Mouse (Mus musculus) neutrophil, adult 5-6 weeks (primary cell): ENCODE data around the gene Olfr329-ps. TPM values are rescaled to one million over a fixed set of nuclear protein-coding genes. Genes with fewer than 3 reads are reported as not detected.
A peak's percentile ranks its signal among the peaks of the same experiment; 100 is the strongest.
"Not testable (repeated sequence)": the region's sequence is repeated elsewhere in the genome, so short reads cannot be mapped to it uniquely, and the experiment has no call there.

Source experiments
- ATAC-seq: fragments of 151-379, 151-347 bp; 2 replicates; pipeline ENCODE4 v1.8.0; 2017; ENCODE audit warnings: mild to moderate bottlenecking, moderate TSS enrichment; ENCODE audit not compliant: insufficient number of reproducible peaks, poor library complexity, low FRiP score, severe bottlenecking; ENCODE audit errors: extremely low read depth
- total RNA-seq: library from RNA; stranded (forward); fragments of 200-1000 nt; gene quantifications from 2 replicates; pipeline ENCODE4 v1.2.3, GENCODE M21; 2017

Olfr329-ps gene
- not detected in 2 replicates for total RNA-seq

- no peak for ATAC-seq
These were observed at the start of gene Olfr329-ps for GRCm38 (mm10) chr11:58546322-58546721. Olfr329-ps (minus strand) TSS chr11:58546422.

- no peak for ATAC-seq
These were observed 48.6 kb upstream of the Olfr329-ps start, which contains the start of gene Olfr324 for GRCm38 (mm10) chr11:58594814-58595213. Olfr324 (plus strand) TSS chr11:58595114.

- no peak for ATAC-seq
These were observed 42.5 kb upstream of the Olfr329-ps start for GRCm38 (mm10) chr11:58588620-58589250.

GRCm38 (mm10) chr11:58587898-58588348, 41.7 kb upstream of the Olfr329-ps start:
- ATAC-seq = no peak

- ATAC-seq = no peak
These were observed 32.4 kb upstream of the Olfr329-ps start for GRCm38 (mm10) chr11:58578636-58579035.

- ATAC-seq = no peak
These were observed 31.2 kb upstream of the Olfr329-ps start, which contains the start of gene Olfr325 for GRCm38 (mm10) chr11:58577430-58577829. Olfr325 (plus strand) TSS chr11:58577730.

GRCm38 (mm10) chr11:58570405-58570804, 24.2 kb upstream of the Olfr329-ps start, which contains the start of gene Olfr224:
Olfr224 (minus strand) TSS chr11:58570553.
- ATAC-seq = no peak

GRCm38 (mm10) chr11:58555536-58555935, 9.3 kb upstream of the Olfr329-ps start, which contains the start of gene Olfr328:
Olfr328 (minus strand) TSS chr11:58555636.
- ATAC-seq = no peak

GRCm38 (mm10) chr11:58534736-58535135, 11.5 kb downstream of the Olfr329-ps start, which contains the start of gene Olfr330:
Olfr330 (minus strand) TSS chr11:58534836.
- ATAC-seq = not testable (repeated sequence)

- ATAC-seq = not testable (repeated sequence)
These were observed 26.5 kb downstream of the Olfr329-ps start for GRCm38 (mm10) chr11:58519756-58520155.

- not testable (repeated sequence) for ATAC-seq
These were observed 27.3 kb downstream of the Olfr329-ps start for GRCm38 (mm10) chr11:58518916-58519315.

- 0 out of 2 replicates have a peak, but pooled peaks have one; percentile 26 for ATAC-seq
These were observed 37.2 kb downstream of the Olfr329-ps start for GRCm38 (mm10) chr11:58509058-58509457.

- ATAC-seq = not testable (repeated sequence)
These were observed 43.8 kb downstream of the Olfr329-ps start, which contains the start of gene Olfr331 for GRCm38 (mm10) chr11:58502472-58502871. Olfr331 (minus strand) TSS chr11:58502572.

- no peak for ATAC-seq
These were observed 46.9 kb downstream of the Olfr329-ps start for GRCm38 (mm10) chr11:58499290-58499689.

- ATAC-seq = no peak
These were observed 47.5 kb downstream of the Olfr329-ps start for GRCm38 (mm10) chr11:58498761-58499160.

GRCm38 (mm10) chr11:58492455-58492854, 53.8 kb downstream of the Olfr329-ps start, which contains the start of gene Olfr332:
Olfr332 (minus strand) TSS chr11:58492555.
- ATAC-seq = no peak
